Mouse (Mus musculus) layer of hippocampus, adult 8-10 months (tissue): ENCODE measurements around the gene Bace1. TPM values are rescaled to one million over a fixed set of nuclear protein-coding genes. Genes with fewer than 3 reads are reported as not detected.

Experiments used
- DNase-seq, 2 experiments: peaks; one replicate each; pipeline ENCODE4 v3.0.0; 2022; ENCODE audit warnings: low spot score in 2 of 2
- total RNA-seq, 4 experiments: library from RNA; stranded (reverse); gene quantifications; 2 replicates each; pipeline ENCODE4 v1.2.4; 2022

Gene Bace1
- total RNA-seq, 4 experiments from 2014 or later: 72.1 to 88.1 (median 77.0) TPM

DNA sequence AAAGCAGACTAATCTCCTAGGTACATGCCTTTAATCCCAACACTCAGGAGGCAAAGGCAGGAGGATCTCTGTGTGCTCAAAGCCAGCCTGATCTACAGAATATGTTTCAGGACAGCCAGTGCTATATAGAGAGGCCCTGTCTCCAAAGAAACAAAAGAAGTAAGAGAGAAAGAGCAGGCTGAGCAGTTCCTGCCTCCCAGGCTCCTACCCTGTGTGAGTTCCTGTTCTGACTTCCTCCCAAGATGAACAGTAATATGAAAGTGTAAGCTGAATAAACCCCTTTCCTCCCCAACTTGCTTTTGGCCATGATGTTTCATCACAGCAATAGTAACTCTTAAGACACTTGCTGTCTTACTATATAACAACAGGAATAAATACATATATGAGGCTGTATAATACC is 55.3 kb downstream of the Bace1 start:
- DNase-seq: no peak

DNA sequence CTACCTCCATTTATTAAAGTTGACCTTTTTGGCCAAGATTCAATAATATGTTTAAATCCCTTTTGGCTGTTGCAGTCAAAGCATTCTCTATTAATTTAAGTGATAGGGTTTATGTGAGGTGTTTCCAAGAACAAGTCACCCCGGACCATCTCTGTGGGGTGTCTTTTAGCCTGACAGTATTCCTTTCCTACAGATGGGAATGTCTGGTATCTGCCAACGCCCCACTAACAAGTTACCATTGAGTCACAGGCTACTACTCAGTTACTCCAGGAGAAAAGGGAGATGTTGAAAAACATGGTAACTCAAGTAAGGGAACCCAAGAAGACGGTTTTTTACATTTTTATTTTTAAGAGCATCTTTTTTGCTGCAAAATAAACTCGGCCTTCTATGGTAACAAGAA is 66.8 kb downstream of the Bace1 start:
- no peak for DNase-seq

DNA sequence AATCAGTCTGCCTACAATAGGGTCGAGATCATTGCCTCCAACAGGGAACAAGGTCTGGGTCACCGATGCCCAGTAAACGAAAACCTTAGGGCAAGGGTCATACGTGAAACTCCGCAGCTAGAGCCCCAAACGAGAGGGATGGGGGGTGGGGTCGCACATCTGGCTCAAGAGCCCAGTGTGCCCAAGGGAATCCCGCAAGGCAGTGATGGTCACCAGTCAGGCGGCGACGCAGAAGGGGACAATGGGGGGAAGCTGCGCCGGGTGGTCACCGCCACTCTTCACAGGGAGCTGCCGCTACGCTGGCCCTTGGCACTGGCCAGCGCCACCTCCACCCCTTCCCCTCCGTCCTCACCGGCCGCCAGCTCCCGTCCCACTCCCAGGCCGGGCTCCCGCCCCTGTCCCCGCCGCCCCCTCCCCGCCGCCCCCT is 67.4 kb downstream of the Bace1 start:
- peak in 1 of 2 experiments; percentile 19 for DNase-seq

DNA sequence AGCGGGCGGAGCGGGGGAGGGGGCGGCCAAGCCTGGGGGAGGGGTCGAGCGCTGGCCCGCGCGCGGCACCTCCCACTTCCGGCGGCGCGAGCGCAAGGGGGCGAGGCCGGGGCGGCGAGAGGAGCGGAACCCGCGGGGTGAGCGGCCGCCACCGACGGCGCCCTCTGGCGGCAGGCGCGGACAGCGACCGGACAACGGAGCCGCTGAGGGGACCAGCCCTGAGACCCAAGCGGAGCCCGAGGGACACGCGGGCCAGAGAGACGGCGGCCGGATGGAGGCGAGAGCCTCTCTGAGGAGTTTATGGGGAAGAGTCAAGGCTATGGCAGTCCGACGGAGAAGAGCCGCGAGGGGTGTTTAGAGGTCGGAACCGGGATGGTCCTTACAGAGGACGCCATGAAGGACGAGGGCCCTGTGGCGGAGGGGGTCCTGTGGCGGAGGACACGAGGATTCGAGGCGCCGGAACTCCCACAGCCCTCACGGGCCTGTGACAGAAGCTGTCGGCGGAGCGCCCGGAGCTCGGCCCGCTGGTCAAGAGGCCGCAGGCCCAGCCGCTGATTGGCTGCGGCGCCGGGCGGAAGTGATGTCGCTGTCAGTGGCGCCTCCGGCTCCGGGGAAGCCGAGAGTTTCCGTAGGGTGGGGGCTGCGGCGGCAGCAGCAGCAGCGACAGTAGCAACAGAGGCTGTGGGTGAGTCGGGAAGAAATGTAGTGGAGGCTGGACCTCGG is 68.1 kb downstream of the Bace1 start, which contains the start of the genes Pcsk7 and Rnf214:
Gene Pcsk7 (plus strand): TSS at position 143 of the 723 bp plus-strand sequence.
Gene Rnf214 (minus strand): TSS at position 557 of the 723 bp plus-strand sequence.
- DNase-seq: peak; percentile 78 to 86

DNA sequence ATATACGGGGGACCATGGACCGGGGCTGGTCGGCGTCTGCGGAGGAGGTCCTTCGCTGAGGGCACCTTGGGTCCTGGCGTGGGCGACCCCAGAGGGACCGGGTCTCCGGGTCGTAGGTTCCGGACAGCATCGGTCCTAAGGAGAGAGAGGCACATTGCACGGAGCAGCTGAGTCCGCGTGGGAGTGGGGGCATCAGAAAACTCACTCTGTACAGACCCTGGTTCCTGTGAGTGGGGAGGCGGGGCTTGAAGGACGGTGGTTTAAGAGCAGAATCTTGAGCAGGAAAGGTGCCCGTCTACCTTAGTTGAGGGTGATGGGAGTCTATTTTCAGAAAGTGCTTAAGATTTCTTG is 68.7 kb downstream of the Bace1 start:
- no peak for DNase-seq

DNA sequence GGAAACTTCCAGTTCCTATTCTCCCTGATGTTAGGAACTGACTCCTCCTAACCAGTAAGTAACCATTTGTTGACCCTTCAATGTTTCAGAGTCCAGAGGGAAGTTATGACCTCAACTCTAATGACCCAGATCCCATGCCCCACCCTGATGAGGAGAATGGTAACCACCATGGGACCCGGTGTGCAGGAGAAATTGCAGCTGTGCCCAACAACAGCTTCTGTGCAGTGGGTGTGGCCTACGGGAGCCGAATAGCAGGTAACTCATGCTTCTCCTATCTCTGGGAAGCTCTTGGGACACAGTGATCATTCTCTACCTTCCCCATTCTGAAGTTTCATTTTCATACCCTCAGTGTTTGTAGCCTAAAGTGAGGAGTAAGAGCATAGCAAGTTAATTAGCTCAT is 72.6 kb downstream of the Bace1 start:
- DNase-seq: no peak

DNA sequence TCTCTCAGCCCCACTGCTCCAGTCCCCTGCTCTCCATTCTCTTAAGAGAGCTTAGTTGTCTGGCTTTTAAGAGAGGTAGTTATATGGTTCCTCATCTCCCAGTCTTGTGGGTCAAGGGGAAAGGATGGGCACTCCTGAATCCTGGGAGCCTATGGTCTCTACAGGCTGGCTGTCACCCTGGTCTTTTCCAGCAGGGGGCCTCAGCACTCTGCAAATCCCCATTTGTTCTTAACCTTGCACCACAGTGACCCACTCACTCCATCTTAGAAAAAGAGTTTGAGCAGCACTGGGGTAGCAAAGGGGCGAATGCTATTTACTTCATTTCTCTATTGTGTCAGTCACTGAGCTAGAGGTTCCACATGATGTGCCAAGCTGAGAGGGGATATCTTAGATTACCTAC is 73.3 kb downstream of the Bace1 start:
- peak in 1 of 2 experiments; percentile 38 for DNase-seq

Other genes starting within 250 kb of the Bace1 start
- 10 to 100 TPM; 14.6 to 20.3 (median 17.8) TPM for gene Cep164, start 9.9 kb upstream of the Bace1 start, total RNA-seq
- gene Pcsk7, start 67.9 kb downstream of the Bace1 start, total RNA-seq: 10 to 100 TPM; 23.8 to 33.7 (median 26.2) TPM
- gene Rnf214, start 68.3 kb downstream of the Bace1 start, total RNA-seq: 10 to 100 TPM; 67.3 to 79.6 (median 72.2) TPM
- 10 to 100 TPM in 2 of 4 experiments, 1 to 10 TPM in 2; 4.2 to 16.3 (median 8.8) TPM for gene Tagln, start 97.5 kb downstream of the Bace1 start, total RNA-seq
- 10 to 100 TPM; 67.6 to 81.0 (median 74.0) TPM for gene Sidt2, start 116.7 kb downstream of the Bace1 start, total RNA-seq
- 100 to 1,000 TPM; 195 to 219 (median 207) TPM for gene Pafah1b2, start 174.1 kb downstream of the Bace1 start, total RNA-seq
- gene Sik3, start 174.2 kb downstream of the Bace1 start, total RNA-seq: 100 to 1,000 TPM; 134 to 147 (median 140) TPM